Mouse (Mus musculus) heart, postnatal 0 days (tissue): ENCODE measurements around the gene Hipk2. TPM values are rescaled to one million over a fixed set of nuclear protein-coding genes. Genes with fewer than 3 reads are reported as not detected.

Experiments used
- ATAC-seq: fragments of 200-750 bp; cut with Nextera tagmentation; 2 replicates; pipeline ENCODE4 v1.8.0; 2017; ENCODE audit warnings: low read depth, moderate number of reproducible peaks, moderate library complexity; ENCODE audit not compliant: insufficient read depth
- DNase-seq: peaks from one replicate; pipeline ENCODE4 v3.0.0-alpha.2; 2016; ENCODE audit warnings: low spot score
- H3K27ac ChIP-seq: fragments of 300-500 bp; sonication (generic); 2 replicates; pipeline ENCODE4 v1.5.1; 2014; ENCODE audit warnings: low read depth, mild to moderate bottlenecking
- H3K27me3 ChIP-seq: fragments of 300-500 bp; sonication (generic); 2 replicates; pipeline ENCODE4 v1.6.1; 2014; ENCODE audit warnings: low read length, mixed read lengths; ENCODE audit not compliant: control insufficient read depth, insufficient read depth
- H3K36me3 ChIP-seq: fragments of 300-500 bp; sonication (generic); replicated peaks from 2 replicates; pipeline ENCODE4 v1.6.1; 2014; ENCODE audit warnings: low read length, mixed read lengths; ENCODE audit not compliant: control insufficient read depth, insufficient read depth
- H3K4me1 ChIP-seq: fragments of 300-500 bp; sonication (generic); 2 replicates; pipeline ENCODE4 v1.6.1; 2014; ENCODE audit warnings: antibody characterized with exemption; ENCODE audit not compliant: control insufficient read depth, insufficient read depth
- H3K4me2 ChIP-seq: fragments of 300-500 bp; sonication (generic); 2 replicates; pipeline ENCODE4 v1.6.1; 2014; ENCODE audit warnings: low read depth, mild to moderate bottlenecking, low read length, moderate library complexity
- H3K4me3 ChIP-seq: fragments of 300-500 bp; sonication (generic); 2 replicates; pipeline ENCODE4 v1.5.1; 2014; ENCODE audit warnings: low read depth, low read length
- H3K9ac ChIP-seq: fragments of 300-500 bp; sonication (generic); replicated peaks from 2 replicates; pipeline ENCODE4 v1.6.1; 2014; ENCODE audit warnings: low read depth, low read length, mixed read lengths
- H3K9me3 ChIP-seq: fragments of 300-500 bp; sonication (generic); replicated peaks from 2 replicates; pipeline ENCODE4 v1.6.1; 2016; ENCODE audit warnings: low read length; ENCODE audit not compliant: control insufficient read depth
- CTCF ChIP-seq: IDR thresholded peaks from 2 replicates; pipeline ENCODE4 v1.5.1; 2016; ENCODE audit warnings: antibody characterized with exemption, control low read depth, low read depth
- EP300 ChIP-seq: IDR thresholded peaks from 2 replicates; pipeline ENCODE4 v1.6.1; 2016; ENCODE audit warnings: antibody characterized with exemption, low read depth
- WGBS: fragments of 180-500 bp; shearing (Covaris S2); extraction: QIAGEN DNeasy Blood & Tissue Kit; methylation state at CpG from one replicate; pipeline ENCODE4 v1.1.7; 2014; 5-methylcytosine and 5-hydroxymethylcytosine counted together
- polyA plus RNA-seq: library from polyadenylated mRNA; unstranded; fragments of >200 nt; fragmentation: Nextera tagmentation; extraction: Ambion mirVana; gene quantifications from 2 replicates; pipeline ENCODE4 v1.2.1, GENCODE M21; 2015
- total RNA-seq: library from RNA; depleted of rRNA; stranded (reverse); fragments of >200 nt; gene quantifications from 2 replicates; pipeline ENCODE4 v1.2.3, GENCODE M21; 2014; ENCODE audit warnings: low replicate concordance

The Hipk2 gene
- total and polyA plus RNA-seq, 2 experiments from 2014 or later = 9.8 to 45.0 TPM

DNA sequence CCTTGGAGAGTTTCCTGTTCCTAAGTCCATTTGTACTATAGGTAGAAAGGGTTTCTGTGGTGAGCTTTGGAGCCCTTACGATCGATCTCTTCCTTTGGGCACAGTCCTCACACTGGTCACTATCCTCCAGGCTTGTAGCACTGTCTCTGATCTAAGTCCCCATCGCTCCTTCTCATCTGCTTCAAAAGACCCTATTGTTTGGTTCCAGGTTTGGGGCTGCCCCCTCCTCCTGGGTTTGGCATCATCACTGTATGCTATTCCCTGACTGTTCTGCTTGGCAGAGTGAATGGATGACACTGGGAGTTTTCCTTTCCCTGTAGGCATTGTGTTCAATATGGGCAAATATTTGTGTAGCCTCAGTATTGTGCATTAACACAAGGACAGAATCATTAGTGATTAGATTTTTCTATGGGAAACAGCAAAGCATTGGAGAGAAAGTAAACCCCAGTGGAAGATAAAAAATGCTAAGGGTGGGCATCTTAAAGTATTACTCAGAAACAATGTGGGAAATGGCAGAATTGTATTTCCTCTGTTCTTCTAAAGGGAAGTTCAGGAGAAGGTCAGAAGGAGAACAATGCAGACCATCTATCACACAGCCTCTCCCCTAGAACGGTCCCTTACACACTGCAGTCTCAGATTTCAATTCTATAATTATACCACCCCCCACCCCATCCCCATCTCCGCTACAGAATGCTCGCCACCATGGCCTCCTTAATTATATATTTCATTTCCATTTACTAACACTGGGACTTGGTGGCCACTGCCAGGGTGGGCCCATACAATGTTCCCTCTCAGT is 114.9 kb downstream of the Hipk2 start:
- WGBS = 54% methylated on average over 6 of the region's 6 CpGs
- Histone ChIP-seq H3K9ac (no peak overlapping the region), H3K27ac (peak overlapping the region; percentile 47), H3K36me3 (no peaks in the 10 kb centered on the region), H3K27me3 (no peaks in the 10 kb centered on the region), H3K4me1 (peaks cover 45% of the 10 kb centered on the region), H3K4me2 (no peak overlapping the region), H3K4me3 (no peak overlapping the region), H3K9me3 (no peaks in the 10 kb centered on the region)
- ATAC-seq = peak; percentile 75
- TF ChIP-seq CTCF (no peak), EP300 (no peak)
- DNase-seq = peak; percentile 42

DNA sequence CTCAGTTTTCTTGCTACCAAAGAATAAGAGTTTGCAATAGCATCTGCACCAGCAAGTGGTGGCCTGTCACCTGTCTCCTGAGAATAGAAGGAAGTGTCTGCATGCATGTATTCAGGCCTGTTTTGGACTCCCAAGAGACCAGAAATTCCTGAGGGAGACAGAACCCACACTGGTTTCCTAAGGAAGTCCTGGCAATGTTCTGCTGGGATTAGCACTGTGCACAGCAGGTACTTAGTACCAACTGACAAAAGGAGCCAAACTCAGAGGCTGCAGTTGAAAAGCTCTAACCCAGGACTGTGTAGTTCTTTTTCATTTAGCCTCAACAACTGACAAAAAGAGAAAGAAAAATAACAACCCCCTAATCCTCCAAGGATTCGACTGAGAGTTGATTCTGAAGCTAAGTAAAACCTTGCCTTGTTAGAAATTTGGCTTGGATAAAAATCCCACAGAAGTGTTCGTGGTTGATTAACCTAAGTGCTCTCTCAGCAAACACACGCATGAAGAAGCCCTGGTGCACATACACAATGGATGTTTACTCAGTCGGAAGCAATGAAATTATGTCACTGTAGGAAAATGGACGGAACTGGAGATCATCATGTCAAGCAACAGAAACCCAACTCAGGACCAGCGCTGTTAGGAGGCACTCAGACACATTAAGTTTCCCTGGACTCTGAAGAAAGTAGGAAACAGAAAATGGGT is 115.9 kb downstream of the Hipk2 start:
- Histone ChIP-seq H3K4me1 (peaks cover 39% of the 10 kb centered on the region), H3K27ac (0 out of 2 replicates have a peak overlapping the region, but pooled peaks have one; percentile 27), H3K9me3 (no peaks in the 10 kb centered on the region), H3K27me3 (no peaks in the 10 kb centered on the region), H3K4me3 (no peak overlapping the region), H3K9ac (no peak overlapping the region), H3K36me3 (no peaks in the 10 kb centered on the region), H3K4me2 (no peak overlapping the region)
- TF ChIP-seq EP300 (no peak), CTCF (no peak)
- DNase-seq (no peak), ATAC-seq (no peak)
- 72% methylated on average over 6 of the region's 6 CpGs for WGBS

DNA sequence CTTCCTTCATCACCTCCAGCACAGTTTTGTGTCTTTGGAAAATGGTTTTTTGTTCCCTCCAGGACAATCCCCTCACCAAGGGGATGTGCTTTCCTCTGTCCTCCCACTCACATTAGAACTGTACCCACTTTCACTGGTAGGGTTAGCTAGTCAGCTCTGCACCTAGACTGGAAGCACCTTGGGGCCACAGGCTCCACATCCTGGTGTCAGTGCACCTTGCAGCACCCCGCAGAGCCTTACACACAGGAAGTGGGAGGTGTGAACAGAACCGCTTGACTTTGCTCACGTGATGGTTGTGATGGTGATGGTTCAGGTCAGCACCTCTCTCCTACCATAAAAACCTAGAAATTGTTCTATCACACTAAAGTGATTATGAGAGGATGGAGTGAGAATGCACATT is 116.8 kb downstream of the Hipk2 start:
- H3K9ac ChIP-seq = no peak overlapping the region
- H3K4me2 ChIP-seq = no peak overlapping the region
- no peak for TF ChIP-seq CTCF
- TF ChIP-seq EP300 = no peak
- ATAC-seq (no peak), DNase-seq (no peak)
- H3K4me1 ChIP-seq = peaks cover 48% of the 10 kb centered on the region
- H3K27ac ChIP-seq = no peak overlapping the region
- H3K4me3 ChIP-seq = no peak overlapping the region
- WGBS = 63% methylated on average over 3 of the region's 3 CpGs
- no peaks in the 10 kb centered on the region for H3K36me3 ChIP-seq
- H3K9me3 ChIP-seq = no peaks in the 10 kb centered on the region
- H3K27me3 ChIP-seq = no peaks in the 10 kb centered on the region

DNA sequence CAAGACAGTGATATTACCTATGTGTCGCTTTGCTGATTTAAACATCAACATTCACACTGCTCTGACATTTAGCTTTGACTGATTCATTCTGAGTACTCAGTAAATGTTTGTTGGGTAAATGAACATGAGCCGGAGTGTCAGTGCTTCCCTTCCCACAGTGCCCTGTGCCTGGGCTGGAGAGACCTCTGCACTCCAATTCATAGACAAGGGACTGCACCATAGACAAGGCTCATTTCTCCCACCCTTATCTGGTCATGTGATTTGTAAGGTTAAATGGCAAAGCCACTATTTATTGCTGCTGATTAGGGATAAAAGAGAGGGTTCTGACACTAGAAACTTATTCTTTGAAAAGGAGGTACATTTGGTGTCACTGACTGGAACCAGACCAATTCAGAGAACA is 118.4 kb downstream of the Hipk2 start:
- no peak overlapping the region for H3K27ac ChIP-seq
- H3K4me2 ChIP-seq = no peak overlapping the region
- no peak overlapping the region for H3K4me3 ChIP-seq
- ATAC-seq (no peak), DNase-seq (no peak)
- 87% methylated on average over 2 of the region's 2 CpGs for whole genome bisulfite sequencing
- TF ChIP-seq EP300 (no peak), CTCF (no peak)
- H3K9me3 ChIP-seq = no peaks in the 10 kb centered on the region
- H3K9ac ChIP-seq = no peak overlapping the region
- H3K36me3 ChIP-seq = no peaks in the 10 kb centered on the region
- no peaks in the 10 kb centered on the region for H3K27me3 ChIP-seq
- H3K4me1 ChIP-seq = peaks cover 55% of the 10 kb centered on the region

DNA sequence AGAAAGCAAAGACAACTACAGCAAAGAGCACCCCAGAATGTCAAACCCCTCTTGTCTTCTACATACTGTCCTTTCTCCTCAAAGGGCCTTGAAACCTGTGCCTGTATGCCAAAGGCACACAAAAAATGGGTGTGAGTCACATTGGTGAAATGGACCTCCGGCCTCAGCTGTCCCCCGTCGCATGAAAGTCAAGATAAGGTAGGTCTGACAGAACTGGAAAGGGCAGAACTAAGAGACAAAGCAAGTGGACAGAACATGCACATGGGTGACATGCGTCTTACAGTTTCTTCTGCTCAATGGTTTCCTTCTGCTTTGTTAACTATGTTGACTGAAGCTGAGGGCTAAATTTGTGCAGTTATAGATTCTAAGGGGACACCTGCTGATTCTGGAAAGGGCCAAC is 119.0 kb downstream of the Hipk2 start:
- H3K4me2 ChIP-seq = no peak overlapping the region
- peaks cover 57% of the 10 kb centered on the region for H3K4me1 ChIP-seq
- ATAC-seq (no peak), DNase-seq (no peak)
- TF ChIP-seq CTCF = no peak
- TF ChIP-seq EP300 = no peak
- no peaks in the 10 kb centered on the region for H3K36me3 ChIP-seq
- no peaks in the 10 kb centered on the region for H3K27me3 ChIP-seq
- H3K9ac ChIP-seq = no peak overlapping the region
- 58% methylated on average over 4 of the region's 4 CpGs for WGBS
- H3K27ac ChIP-seq = no peak overlapping the region
- H3K4me3 ChIP-seq = no peak overlapping the region
- no peaks in the 10 kb centered on the region for H3K9me3 ChIP-seq
